Mouse (Mus musculus) heart, adult 8-10 months (tissue): ENCODE results near the gene Zfp64. TPM values are rescaled to one million over a fixed set of nuclear protein-coding genes. Genes with fewer than 3 reads are reported as not detected.

Experiments used
- DNase-seq: peaks from one replicate; pipeline ENCODE4 v3.0.0; 2022; ENCODE audit warnings: low spot score
- total RNA-seq, 4 experiments: library from RNA; stranded (reverse); gene quantifications; 2 replicates each; pipeline ENCODE4 v1.2.4; 2022

Gene Zfp64
- total RNA-seq, 4 experiments from 2014 or later = 6.4 to 8.6 (median 7.9) TPM

DNA sequence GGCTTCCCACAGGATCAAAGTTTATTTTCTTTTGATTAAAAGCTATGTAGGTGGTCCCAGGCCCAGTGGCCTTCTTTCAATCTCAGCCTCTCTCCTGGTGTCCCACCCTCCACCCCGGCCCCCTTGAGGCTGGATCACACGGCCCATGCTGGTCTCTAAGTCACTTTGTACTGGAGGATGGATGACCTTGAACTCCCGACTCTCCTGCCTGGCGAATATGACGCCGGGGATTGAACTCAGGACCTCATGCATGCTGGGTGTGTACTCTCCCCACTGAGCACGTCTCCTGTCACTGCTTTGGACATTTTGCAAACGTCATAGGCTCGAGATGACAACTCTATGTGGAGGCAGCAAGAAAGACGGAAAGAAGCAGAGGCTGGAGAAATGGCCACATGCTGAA lies 103.8 kb downstream of the Zfp64 start:
- DNase-seq = no peak

DNA sequence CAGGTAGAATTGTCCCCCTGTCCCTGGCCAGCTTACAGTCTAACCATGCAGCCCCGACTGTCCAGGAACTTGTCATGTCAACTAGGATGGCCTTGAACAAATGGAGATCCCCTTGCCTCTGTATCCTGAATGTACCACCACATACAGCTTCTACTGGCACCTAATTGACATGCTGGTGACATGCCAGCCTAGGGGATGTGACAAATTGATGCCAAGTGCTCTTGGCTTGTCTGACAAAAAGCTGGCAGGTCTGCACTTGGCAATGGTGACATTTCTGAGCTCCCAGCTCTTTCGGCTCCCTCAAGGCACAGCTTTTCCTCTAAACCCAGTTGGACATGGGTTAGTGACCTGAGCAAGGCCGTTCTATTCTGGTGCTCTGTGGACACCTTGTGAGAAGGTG lies 106.8 kb downstream of the Zfp64 start:
- DNase-seq = no peak

DNA sequence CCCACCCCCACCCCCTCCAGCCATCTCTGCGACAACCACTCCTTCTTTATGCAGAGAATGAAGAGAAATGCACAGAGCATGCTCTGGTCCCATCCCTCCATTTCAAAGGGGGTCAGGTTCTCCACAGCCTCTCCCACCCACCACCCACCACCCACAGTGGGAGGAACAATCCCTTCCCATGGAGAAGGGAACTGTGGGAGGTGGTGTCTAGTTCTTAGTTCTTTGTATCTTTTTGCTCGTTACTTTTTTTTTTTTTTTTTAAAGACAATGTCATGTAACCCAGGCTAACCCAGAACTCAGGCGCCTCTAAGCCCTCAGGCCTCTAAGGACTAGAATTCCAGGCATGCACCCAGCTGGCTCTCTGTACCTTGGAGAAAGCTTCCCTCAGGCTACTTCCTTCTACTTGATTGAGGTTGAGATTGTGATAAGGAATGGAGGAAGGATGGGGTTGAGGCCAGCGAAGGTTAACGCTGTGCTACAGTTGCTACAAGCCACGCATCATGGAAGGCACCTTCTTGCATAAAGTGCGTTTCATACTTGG lies 109.1 kb downstream of the Zfp64 start:
- DNase-seq = no peak

Other genes with a start within 250 kb of the Zfp64 start
- 10 to 100 TPM; 53.2 to 63.6 (median 56.8) TPM for gene Atp9a, start 213.2 kb downstream of the Zfp64 start, total RNA-seq
- 1 to 10 TPM; 1.3 to 2.6 (median 2.3) TPM for gene Sall4, start 187.6 kb downstream of the Zfp64 start, total RNA-seq